Mouse (Mus musculus) WW6 (cell line): ENCODE results near the gene Mrps12.

Experiments
- DNase-seq: peaks from one replicate; pipeline ENCODE4 v3.0.0-alpha.2; 2013; ENCODE audit warnings: low read depth, low spot score

Gene Mrps12

DNA sequence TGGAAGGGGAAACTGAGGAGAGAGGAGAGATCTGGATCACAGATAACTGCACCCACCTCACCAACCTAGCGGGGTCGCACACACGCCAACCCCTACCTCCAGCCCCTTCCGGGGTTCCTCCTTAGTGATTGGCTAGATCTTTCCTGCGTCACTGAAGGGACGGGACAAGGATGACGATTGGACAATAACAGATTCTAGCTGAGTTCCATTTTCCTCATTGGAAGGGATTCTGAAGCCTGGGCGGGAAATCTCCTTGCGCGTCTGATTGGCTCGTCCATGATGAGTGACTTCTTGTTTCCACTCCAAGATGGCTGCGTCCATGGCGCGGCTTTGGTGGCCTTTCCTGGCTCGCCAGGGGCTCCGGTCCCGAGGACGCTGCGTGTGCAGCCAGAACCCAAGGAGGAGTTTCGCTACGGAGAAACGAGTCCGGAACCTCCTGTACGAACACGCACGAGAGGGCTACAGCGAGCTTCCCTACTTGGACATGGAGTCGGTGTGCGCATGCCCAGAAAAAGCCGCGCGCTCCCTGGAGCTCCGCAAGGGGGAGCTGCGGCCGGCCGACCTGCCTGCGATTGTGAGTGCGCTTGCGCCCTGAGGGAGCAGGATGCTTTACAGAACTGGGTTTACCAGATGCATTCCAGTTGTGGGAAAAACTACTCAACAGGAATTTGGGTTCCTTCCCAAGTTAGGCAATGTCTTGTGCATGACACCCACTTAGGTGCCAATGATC lies at the start of gene Mrps12, which contains the start of gene Sars2:
TSS of gene Mrps12 (minus strand) at position 112 of the 730 bp plus-strand sequence.
TSS of gene Sars2 (plus strand) at position 284 of the 730 bp plus-strand sequence.
- peak; percentile 91 for DNase-seq

DNA sequence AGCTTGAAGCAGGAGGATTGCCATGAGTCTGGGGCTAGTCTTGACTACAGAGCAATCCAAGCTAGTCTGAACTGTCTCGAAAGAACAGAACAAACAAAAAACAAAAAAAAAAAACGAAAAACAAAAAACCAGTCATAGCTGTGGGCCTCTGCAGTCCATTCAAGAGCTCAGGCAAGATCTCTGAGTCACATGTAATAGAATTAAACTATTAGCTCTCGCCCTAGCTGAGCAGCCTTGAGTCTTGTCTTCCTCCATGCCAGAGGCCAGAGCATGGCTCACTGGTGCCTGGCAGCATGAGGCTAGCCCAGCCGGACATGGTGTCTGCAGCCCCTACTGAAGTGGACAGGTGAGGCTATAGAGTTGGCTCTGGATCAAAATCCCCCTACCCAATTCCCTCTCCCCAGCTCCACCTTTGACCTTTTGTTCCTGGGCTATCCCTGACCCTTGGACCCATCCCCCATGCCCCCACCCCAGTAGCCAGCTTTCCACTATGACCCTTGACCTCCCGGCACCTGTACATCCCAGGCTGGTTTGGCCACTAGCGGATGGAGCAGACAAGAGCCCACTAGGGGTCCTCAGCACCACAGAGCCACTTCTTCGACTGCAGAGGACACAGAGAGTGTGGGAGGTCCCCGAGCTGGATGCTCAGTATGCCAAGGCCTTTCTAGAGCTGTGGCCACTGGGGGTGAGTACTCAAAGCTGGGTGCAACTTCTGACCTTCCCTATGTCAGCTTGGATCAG lies 48.6 kb upstream of the Mrps12 start:
- no peak for DNase-seq

DNA sequence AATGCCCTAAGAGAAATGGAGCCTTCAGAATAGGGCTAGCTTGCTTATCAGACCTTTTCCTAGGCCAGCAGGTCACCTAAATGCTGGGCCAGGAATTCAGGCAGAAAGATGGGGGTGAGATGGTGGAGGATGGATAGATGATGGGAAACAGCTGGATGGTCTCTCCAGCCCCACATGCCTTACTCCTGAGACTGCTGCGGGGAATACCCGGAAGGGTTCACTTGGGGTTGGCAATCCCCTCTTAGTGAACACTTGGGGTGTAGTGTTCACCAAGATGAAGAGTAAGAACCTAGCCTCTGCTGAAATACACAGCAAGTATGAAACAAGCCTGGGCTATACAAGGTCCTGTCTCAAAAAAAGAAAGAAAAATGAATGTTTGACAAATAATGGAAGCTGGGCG lies 47.6 kb upstream of the Mrps12 start:
- DNase-seq: no peak

DNA sequence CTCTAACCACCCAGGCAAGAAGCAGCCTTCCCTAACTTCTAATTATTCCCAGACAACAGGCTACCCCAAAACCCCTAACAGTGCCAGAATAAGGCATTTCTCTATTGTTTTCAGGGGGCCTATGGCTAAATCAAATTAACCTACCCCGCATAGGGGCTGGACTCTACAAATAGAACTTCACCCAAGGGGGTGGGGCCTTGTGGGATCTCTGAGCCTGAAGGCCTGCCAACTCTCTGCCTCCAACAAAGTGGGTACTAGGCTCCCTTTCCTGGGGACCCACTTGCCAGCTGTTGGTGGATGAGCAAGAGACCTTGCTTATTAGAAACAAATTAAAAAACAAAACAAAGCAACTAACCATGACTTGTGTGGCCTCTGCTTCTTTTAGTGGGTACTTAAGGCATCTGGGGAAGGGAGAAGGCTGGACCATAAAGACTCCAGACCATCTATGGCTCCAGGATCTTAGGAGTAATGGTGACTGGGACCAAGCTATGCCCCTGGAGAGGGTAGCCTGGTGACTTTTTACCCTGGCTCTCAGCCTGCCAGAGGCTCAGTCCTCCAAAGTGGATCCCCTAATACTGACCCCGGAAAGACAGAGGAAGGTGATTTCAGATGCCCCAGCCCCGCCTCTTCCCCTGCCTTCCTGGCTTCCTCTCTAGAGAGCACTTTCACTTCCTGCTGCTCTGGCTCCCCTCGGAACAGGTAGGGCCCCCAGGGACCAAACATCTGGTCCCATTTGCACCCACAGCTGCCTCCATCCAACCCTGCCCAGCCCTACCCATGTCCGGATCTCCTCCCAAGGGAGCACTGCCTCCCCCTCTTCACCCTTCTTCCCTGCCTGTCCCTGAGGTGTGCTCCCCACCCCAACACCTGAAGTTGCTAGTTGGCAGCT lies 46.9 kb upstream of the Mrps12 start, which contains the start of gene Rinl:
TSS of gene Rinl (plus strand) at position 663 of the 889 bp plus-strand sequence.
- DNase-seq: no peak

DNA sequence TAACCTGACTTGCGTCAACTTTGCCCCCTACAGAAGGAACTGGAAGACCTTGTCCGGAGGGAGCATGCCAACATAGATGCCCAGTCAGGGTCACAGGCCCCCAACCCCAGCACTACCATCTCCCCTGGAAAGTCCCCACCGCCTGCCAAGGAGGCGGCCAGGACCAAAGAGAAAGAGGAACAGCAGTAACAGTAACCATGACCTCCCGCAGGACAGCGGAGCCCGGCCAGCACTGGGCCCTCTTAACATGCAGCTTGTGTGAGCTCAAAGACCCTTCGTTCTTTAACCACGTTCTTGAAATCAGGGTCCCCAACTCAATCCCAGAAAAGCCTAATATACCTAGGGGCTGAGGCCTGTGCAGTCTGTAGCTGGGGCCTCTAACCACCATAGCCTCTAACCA lies 46.3 kb upstream of the Mrps12 start:
- no peak for DNase-seq

DNA sequence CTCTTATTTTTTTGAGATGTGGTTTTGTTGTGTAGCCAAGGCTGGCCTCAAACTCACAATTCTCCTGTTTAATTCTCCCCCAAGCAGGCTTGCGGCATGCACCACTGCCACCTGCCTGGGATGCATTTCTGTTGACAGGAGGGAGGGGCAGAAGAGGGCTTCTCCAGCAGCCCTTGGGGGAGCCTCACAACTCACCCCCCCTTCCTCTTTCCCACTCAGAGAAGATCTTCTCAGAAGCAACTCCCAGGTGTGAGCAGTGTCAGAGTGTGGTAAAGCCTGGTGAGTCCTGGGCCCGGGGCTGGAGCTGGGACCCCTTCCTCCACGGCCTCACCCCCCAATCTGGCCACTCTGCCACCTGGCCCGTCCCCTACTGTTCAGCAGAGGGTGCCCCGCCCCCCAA lies 43.5 kb upstream of the Mrps12 start:
- no peak for DNase-seq

DNA sequence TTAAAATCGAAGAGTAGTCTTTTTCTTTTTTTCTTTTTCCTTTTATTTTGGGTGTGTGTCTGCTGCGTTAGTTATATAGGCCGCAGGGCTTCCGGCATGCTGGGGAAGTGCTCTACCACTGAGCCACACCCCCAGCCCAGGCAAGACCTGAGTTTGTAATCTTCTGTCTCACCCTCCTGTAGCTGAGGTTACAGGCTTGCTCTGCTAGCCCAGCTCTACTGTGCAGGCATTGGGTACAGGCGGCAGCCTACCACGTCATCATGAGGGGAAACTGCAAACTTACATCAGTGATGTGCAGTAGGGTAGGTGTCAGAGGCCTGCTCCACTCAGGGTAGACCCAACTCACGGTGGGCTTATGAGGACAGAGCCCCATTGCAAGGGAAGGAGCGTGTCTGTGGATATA lies 39.6 kb upstream of the Mrps12 start:
- no peak for DNase-seq

DNA sequence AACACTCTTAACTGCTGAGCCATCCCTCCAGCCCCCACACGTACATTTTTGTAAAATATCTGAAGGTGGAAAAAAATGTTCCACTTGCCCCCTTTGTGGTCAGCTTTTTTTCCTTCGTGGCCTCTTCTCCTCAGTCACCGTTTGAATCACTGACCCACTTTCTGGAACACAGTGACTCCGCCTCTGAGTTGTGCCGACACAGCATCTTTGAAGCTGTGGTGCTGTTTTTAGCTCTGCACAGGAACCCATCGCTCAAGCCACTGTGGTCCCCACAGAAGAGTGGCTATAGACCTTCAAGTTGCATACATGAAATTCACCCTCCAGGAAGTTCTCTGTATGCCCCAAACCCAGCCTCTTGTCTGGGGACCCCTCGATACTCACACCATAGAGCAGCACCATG lies 39.2 kb upstream of the Mrps12 start:
- no peak for DNase-seq

DNA sequence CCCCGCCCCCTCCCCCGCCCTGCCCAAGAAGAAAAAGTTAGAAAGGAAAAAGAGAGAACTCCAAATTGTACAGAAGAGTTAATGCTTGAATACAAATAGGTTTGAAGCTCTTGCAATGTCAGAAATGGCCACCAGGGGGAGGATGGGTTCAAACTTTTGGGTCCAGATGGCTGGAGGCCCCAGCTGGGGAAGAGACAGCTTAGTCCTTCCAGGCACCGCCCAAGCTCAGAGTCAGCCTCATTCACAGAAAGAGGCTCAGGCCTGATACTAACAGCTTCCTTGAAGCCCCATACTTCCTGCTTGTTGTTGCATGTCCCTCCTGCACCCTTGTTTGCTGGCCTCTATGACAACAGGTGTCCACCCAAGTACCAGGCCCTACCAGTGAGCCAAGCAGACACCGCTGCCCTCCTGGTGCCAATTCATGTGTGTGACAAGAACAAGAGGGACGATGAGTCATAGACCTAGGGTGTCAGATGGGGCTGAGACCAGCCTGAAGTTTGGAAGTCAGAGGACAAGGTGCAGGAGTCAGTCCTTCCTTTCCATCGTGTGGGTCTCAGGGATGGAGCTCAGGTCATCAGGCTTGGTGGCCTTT lies 38.5 kb upstream of the Mrps12 start:
- no peak for DNase-seq

DNA sequence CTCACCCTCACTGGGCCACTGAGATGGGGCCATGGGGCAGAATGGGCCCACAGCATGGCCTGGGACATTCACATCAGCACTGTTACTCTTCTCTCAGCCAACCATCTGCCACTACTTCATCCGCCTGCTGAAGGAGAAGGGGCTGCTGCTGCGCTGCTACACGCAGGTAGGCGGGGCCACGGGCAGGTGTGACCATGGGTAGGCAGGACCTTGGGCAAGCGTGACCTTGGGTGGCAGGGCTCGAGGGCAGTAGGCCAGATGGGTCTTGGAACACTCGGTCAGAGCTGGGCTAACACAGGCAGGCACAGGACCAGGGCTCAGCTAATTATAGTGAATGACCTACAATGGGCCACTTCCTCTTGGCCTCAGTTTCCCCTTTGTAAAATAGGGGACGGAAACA lies 37.2 kb upstream of the Mrps12 start:
- DNase-seq: no peak

DNA sequence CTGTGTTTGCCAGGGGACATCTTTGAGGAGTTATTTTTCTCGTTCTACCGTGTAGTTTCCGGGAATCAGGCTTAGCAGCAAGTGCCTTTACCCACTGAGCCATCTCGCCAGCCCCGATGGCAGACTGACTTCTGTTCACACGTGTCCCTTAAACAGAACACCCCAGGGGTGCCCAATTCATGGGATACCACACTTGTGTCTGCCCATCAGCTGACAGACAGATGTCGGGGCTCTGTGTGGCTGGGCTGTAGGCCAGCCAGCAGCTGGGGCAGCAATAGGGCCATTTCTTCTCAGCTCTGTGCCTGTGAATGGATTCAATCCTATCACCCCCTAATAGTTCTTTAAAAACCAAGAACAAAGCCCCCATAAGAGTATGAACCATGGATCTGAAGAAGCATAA lies 33.5 kb upstream of the Mrps12 start:
- no peak for DNase-seq

DNA sequence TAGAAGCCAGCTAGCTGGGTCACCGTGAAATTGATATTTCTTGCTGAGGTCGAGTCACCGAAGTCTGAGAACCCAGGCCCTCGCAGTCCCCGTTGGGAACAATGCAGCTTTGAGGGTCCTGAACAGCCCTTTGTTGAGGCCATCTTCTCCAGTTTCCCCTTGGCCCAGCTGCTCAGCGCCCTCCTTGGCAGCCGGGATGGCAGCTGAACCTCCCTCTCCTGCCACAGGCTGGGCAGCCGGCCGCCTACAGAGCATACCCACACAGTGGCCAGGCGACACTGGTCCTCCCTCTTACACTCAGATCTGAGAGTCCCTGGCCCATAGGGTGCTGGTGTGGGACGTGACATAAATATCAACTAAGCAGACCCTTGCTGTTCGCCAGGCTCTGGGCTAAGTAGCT lies 32.5 kb upstream of the Mrps12 start:
- no peak for DNase-seq

DNA sequence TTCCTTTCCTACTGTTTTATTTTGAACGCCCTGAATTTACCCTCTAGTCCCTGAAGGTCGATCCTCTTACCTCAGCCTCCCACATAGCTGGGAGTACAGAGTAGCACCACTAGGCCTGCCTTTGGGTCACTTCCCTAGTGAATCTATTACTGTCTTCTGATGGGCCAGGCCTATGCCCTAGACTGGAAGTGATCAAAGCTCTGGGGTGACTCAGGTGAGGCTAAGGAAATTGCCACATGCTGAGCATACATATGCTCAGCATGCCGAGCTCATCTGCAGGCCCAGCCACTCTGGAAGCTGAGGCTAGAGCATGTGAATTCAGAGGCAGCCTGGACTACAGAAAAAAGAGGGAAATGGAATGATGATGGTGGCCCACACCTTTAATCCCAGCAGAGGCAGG lies 31.5 kb upstream of the Mrps12 start:
- no peak for DNase-seq

DNA sequence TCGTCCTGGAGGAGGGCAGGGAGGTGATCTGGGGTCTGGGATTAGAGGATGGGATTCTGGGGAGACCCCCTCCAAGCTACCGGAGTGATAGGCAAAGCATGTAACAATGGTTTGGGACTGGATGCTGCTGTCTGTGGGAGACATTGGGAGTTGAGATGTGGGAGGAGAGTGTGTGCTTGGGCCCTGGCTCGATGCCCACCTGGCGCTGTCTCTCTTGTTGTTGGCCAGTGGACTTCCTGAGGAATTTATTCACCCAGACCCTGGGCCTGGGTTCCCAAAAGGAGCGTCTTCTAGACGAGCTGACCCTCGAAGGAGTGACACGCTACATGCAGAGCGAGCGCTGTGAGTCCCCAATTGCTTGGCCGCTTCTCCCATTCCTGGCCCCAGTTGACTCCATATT lies 30.2 kb upstream of the Mrps12 start:
- no peak for DNase-seq

DNA sequence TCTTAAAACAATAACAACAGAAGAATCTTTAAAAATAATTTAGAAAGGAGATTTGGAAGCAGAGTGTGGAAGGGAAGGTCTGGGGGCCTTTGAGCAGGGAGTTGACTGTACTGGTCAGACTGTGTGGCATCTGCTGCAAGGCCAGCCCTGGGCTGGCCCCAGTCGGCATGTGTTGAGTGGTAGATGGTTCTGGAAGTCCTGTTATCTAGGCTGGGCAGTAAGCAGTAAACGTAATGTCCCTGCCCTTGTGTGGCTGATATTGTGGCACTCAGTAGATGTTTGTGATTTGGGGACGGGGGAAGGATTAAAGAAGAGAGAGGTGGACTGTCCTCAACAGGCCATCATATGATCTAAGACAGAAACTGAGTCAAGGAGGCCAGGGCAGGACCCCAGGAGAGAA lies 28.7 kb upstream of the Mrps12 start:
- DNase-seq: no peak

DNA sequence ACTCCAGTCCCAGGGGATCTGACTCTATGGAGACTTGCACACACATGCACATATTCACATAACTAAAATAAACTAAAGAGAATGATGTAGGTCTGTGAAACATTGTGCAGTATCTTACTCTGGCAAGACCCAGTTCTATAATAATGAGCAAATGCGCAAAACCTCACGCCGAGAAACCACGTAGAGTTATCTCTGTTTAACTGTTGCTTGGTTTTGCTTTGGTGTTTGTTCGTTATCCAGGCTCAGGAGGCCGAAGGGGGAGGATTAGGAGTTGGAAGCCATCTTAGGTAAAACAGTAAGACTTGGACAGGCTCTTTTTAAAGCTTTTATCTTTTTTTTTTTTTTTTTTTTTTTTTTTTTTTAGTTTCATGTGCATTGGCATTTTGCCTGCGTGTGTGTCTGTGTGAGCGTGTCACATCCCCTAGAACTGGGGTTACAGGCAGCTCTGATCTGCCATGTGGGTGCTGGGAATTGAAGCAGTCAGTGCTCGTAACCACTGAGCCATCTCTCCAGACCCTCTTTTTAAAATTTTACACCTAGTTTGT lies 27.9 kb upstream of the Mrps12 start:
- no peak for DNase-seq

DNA sequence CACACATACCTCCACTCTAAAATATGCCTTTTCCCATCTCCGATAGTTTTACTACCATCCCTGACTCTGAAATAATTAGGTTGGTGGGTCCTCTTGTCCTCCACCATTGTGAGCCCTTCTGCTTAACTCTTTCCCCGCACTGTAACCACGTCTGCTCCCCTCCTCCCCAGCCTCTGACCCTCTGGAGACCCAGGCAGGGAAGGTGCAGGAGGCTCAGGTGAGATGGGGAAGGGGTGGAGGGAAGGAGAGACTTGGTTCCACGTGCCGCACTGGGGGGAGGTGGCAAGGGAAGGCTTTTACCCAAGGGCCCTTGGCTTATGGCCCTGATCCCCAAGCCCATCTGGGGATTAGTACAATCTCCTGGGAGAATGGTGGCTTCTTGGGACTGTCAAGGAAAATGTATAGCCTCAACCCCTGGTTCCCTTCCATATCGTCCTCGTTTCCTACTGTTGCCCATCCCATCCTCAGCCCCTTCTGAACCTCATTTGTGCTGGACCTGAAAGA lies 25.9 kb upstream of the Mrps12 start, which contains the start of gene Nfkbib:
TSS of gene Nfkbib (minus strand) at position 51 of the 504 bp plus-strand sequence.
- no peak for DNase-seq

DNA sequence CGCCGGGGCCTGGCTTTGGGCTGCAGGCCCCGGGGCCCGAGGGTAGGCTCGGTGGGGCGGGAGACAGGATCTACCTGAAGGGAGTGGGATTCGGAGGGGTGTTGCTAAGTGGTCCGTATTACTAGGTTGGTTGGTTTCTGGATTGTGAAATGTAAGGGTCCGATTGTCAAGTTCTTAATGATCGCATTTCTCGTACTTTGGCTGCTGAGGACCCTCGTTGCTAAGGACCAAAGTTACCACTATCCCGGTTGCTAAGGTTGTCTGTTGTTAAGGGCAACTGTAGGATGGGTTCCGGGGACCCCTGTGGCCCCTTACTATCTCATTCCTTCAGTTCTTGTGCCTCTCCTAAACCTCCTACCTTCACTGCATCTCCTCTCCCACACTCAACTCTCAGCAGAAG lies 25.3 kb upstream of the Mrps12 start:
- no peak for DNase-seq

DNA sequence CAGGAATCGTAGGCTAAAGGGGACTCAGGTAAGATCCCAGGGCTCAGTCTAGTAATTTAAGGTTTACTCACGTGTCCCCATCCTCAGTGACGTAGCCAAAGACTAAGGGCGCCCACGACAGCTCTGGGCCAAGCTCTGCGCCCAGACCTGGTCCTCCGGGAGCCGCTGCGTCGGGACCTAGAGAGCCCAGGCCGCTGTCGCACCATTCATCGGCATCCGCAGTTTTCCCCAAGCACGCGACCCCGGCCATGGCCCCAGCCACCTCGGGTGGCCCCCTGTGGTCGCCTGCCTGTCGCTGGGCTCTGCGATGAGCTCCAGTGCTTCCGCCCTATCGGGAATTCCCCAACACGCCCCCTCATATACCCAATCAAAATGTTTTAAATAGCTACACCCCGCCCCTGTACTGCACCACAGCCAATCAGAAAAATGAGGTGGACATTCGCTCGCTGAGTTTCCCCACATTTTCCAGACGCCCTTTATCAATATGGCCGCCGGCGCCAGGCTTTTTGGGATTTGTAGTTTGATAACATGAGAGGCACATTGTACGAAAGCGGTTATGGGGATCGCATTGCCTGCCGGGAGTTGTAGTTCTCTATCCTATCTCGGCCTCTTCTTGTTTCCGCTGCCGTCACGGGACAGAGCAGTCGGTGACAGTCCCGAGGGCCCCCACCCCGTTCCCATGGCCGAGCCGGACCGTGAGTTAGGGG lies 24.7 kb upstream of the Mrps12 start, which contains the start of gene Sirt2:
TSS of gene Sirt2 (plus strand) at position 563 of the 707 bp plus-strand sequence.
- DNase-seq: peak; percentile 93

DNA sequence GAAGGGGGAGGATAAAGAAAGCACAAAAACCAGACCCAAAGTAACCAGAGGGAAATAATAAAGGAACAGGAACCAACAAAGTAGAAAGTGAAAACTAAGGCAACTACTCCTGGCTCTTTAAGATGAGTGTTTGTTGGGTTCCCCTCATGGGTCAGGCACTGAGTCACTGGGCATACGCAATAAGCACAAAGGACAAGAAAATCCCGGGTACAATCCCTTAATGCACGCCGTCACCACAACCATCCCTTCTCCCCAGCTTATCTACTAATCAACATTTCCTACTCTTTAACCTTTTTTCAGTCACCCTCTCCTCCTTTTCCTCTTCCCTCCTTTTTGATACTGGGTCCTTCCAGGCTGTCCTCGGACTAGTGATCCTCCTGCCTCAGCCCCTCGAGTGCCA lies 23.6 kb upstream of the Mrps12 start:
- DNase-seq: no peak
